In the genomic region with DNA sequence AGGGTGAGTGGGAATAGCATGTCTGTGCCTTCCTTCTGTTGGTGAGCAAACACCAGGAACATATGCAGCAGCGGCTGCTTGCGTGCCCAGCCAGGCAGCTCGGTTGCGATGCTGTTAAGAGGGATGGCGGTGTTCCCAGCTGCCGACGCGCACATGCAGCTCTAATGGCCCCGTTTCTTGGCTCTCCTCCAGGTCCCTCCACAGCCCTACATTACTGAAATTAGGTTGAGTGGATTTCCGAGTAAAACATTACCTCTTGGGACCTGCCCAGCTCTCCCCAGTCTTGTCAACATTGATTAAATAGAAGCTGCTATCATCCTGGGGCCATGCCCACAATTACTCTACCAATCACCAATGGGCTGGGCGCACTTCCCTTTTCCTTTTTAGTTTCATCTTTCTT, we compare ENCODE assay signal across 8 mouse cellular contexts.
A peak's percentile ranks its signal among the peaks of the same experiment; 100 is the strongest.
DNase-seq lines count a peak whose midpoint lies in the region.

No protein-coding gene starts in this region.

- intact Hi-C loops in left cerebral cortex, postnatal 14 days (cut with DNase I), result no loop called here
- intact Hi-C loops in gastrocnemius, postnatal 36 days (cut with DNase I), result no loop called here

- DNase-seq in MN1 (ENCODE audit: low spot score), result peak; percentile 93
- DNase-seq in ZHBTc4 (ENCODE audit: low read depth, low spot score), result peak; percentile 6
- peak; percentile 66 to 71 for DNase-seq in frontal cortex, postnatal 10 days (ENCODE audit: low spot score in 2 of 2)
- DNase-seq in left cerebral cortex, postnatal 14 days (ENCODE audit: low spot score in 2 of 2), result peak; percentile 76 to 81
- peak; percentile 78 for DNase-seq in right cerebral cortex, postnatal 4 days
- DNase-seq in embryo, embryonic 10 days (ENCODE audit: low spot score), result no peak
- DNase-seq in gastrocnemius, postnatal 36 days, result no peak
- no peak for DNase-seq in kidney, adult 18-20 months

Comparison
In these comparisons a context has a peak if more than half of its experiments do, and no peak if none do; other contexts are left out.
1. DNase-seq: peak in MN1 (single experiment), ZHBTc4 (single experiment), frontal cortex, postnatal 10 days (2 of 2), left cerebral cortex, postnatal 14 days (2 of 2) and right cerebral cortex, postnatal 4 days (single experiment); none in embryo, embryonic 10 days (single experiment), gastrocnemius, postnatal 36 days (0 of 2) and kidney, adult 18-20 months (single experiment).